Mouse (Mus musculus) heart, adult 11 months (tissue): ENCODE data around the gene Dand5.
A peak's percentile ranks its signal among the peaks of the same experiment; 100 is the strongest.

Source experiments
- DNase-seq: peaks from one replicate; pipeline ENCODE4 v3.0.0; 2022

Dand5 gene

DNA sequence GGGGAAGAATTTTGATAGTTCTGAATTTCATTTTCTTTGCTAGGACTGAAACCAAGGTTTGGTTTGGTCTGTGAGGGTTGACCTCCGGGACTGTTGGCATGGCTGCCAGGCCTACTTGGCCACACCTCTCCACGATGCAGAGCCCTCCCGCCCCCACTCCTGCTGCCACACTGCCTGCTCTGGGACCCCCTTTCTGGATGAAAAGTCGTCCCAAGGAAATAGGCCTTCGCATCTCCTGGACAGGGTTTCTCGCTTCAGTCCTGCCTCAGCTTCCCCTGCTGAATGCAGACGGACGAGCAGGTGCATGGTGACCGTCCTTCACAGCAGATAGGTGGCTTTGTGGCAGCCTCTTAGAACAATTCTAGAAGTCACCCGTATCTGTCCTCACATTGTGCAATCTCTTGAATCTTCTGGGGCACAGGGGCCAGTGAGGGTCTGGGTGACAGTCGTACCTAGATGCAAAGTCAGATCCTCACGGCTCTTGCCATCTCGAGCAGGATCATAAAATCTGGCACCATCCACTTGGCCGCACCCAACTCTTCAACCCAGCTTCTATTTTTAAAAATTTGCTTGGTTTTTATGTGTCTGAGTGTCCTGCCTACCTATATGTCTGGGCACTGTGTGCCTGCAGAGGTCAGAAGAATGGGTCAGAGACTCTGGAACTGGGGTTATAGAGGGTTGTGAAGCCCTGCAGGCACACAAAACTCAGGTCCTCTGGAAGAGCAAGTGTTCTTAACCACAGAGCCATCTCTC, 54.1 kb downstream of the Dand5 start:
- DNase-seq: no peak

DNA sequence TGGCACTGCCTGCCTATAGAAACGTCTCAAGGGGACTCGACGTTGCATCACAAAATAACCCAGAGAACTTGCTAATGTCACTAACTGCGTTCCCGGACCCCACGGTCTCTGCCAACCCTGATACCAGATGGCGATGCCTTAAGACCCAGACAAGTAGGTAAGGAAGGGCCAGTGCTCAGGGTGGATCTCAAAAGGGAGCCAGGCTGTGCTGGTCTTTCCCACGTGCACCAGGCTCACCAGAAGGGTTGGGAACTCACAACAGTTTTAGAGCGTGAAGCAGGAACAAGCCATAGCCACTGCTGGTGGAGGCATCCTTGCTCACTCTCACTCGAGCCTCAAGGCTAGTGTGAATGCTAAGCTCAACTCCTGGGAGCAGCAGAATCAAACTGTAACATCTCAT, 55.4 kb downstream of the Dand5 start:
- DNase-seq: no peak

DNA sequence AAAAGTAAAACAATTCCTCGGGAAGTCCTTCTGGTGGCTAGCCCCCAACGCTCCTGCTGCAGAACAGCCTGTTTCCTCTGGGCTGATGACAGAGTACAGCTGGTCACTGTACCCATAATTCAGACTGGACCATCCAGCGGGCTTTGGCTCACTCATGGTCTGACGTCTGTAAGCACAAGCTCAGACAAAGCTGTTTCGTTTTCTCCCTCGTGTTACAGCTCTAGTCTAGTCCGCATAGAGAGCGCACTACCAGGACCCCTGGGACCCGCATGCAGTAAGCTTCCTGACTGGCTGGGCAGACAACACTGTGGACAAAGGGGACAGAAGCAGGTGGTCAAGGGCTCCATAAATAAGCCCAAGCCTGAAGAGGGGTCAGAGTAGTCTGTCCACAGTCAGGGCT, 56.2 kb downstream of the Dand5 start:
- DNase-seq: peak; percentile 97

DNA sequence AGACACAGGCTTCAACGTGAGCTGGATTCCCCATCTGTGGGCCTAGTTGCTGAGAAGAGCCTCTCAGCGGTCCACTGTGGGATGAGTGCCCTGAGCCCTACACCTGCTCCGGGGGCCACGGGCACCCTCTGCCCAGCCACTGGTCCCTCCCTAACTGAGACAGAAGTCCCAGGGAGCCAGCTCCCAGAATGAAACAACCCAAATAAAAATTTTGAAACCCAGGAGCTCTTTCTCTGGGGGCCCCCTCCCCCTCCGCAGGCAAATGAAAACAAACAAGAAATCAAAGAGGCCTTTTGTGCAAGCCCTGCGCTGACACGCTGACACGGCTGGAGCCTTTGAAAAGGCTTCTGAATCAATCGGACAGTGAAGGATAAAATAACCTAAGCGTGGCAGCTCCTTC, 57.0 kb downstream of the Dand5 start:
- DNase-seq: no peak
